Mouse (Mus musculus) intestine, embryonic 14.5 days (tissue): Measurements from ENCODE around the gene Clec12b. TPM values are rescaled to one million over a fixed set of nuclear protein-coding genes. Genes with fewer than 3 reads are reported as not detected.
"Not testable (repeated sequence)": the region's sequence is repeated elsewhere in the genome, so short reads cannot be mapped to it uniquely, and the experiment has no call there.

Source experiments
- ATAC-seq: fragments of 200-750 bp; cut with Nextera tagmentation; replicated peaks from 2 replicates; pipeline ENCODE4 v1.8.0; 2017; ENCODE audit warnings: low read depth, moderate number of reproducible peaks, moderate TSS enrichment, moderate library complexity; ENCODE audit not compliant: low FRiP score, low TSS enrichment
- DNase-seq: peaks from one replicate; pipeline ENCODE4 v3.0.0-alpha.2; 2018; ENCODE audit warnings: low spot score
- H3K27ac ChIP-seq: fragments of 300-500 bp; sonication (generic); 2 replicates; pipeline ENCODE4 v1.5.1; 2014; ENCODE audit warnings: low read depth, mild to moderate bottlenecking, control low read depth
- H3K27me3 ChIP-seq: fragments of 300-500 bp; sonication (generic); replicated peaks from 2 replicates; pipeline ENCODE4 v1.6.1; 2014; ENCODE audit warnings: low read length, control low read depth; ENCODE audit not compliant: control insufficient read depth, insufficient read depth
- H3K36me3 ChIP-seq: fragments of 300-500 bp; sonication (generic); 2 replicates; pipeline ENCODE4 v1.6.1; 2014; ENCODE audit warnings: low read length, control low read depth; ENCODE audit not compliant: control insufficient read depth, insufficient read depth
- H3K4me1 ChIP-seq: fragments of 300-500 bp; sonication (generic); replicated peaks from 2 replicates; pipeline ENCODE4 v1.6.1; 2014; ENCODE audit warnings: low read length, control low read depth, mixed read lengths; ENCODE audit not compliant: control insufficient read depth, insufficient read depth
- H3K4me2 ChIP-seq: fragments of 300-500 bp; sonication (generic); 2 replicates; pipeline ENCODE4 v1.6.1; 2014; ENCODE audit warnings: low read length
- H3K4me3 ChIP-seq: fragments of 300-500 bp; sonication (generic); 2 replicates; pipeline ENCODE4 v1.5.1; 2014; ENCODE audit warnings: low read depth, low read length, control low read depth, mixed read lengths
- H3K9ac ChIP-seq: fragments of 300-500 bp; sonication (generic); 2 replicates; pipeline ENCODE4 v1.6.1; 2014; ENCODE audit warnings: mild to moderate bottlenecking, low read length
- H3K9me3 ChIP-seq: fragments of 300-500 bp; sonication (generic); 2 replicates; pipeline ENCODE4 v1.6.1; 2016; ENCODE audit warnings: low read length, control low read depth; ENCODE audit not compliant: control insufficient read depth
- WGBS: fragments of 180-500 bp; shearing (Covaris S2); extraction: QIAGEN DNeasy Blood & Tissue Kit; methylation state at CpG from one replicate; pipeline ENCODE4 v1.1.7; 2014; 5-methylcytosine and 5-hydroxymethylcytosine counted together
- polyA plus RNA-seq: library from polyadenylated mRNA; unstranded; fragments of >200 nt; fragmentation: Nextera tagmentation; extraction: Ambion mirVana; gene quantifications from 2 replicates; pipeline ENCODE4 v1.2.1, GENCODE M21; 2014

Clec12b gene
- polyA plus RNA-seq, 1 experiment from 2014 or later, result not detected

DNA sequence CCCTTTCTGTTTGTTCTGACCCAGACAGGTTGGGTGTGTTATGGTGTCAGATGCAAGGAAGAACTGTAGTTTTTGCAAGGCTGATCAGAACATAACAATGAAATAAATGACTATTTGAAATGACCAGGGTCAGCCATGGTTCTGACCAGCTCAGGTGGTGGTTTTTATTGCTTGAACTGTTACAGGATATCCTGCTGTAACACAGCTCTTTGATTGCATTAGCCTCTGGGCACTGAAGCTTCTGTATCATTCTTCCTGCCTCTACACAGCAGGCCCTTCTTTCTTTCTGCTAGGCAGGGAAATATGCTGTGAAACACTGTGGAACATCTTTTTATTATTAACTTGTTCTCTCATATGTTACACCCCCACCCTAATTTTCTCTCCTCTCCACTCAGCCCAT, 29.2 kb downstream of the Clec12b start:
- Histone ChIP-seq H3K36me3 (no peaks in the 10 kb centered on the region), H3K9me3 (no peaks in the 10 kb centered on the region), H3K4me1 (no peaks in the 10 kb centered on the region), H3K27ac (no peak overlapping the region), H3K4me2 (no peak overlapping the region), H3K9ac (no peak overlapping the region), H3K27me3 (no peaks in the 10 kb centered on the region), H3K4me3 (no peak overlapping the region)
- ATAC-seq (no peak), DNase-seq (no peak)

DNA sequence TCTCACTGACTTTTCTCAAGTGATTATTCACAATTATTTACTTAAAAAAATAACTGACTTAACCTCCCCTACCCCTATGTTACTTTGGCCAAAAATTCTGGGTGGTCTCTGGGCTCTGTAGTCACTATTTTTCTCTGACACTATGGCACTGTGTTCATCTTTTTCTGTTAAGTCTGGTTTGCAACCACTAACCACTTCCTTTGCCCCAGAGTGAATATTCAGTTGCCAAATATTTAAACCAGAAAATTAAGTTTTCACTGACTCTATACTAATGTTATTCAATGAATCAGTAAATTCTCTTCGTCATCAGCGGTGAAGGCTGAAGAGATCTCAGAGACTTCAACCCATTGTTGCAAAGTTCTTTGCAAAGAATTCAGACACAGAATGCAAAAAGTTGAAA, 29.9 kb downstream of the Clec12b start:
- H3K4me3 ChIP-seq, result no peak overlapping the region
- no peak overlapping the region for H3K4me2 ChIP-seq
- no peaks in the 10 kb centered on the region for H3K27me3 ChIP-seq
- WGBS, result 97% methylated on average over 2 of the region's 2 CpGs
- no peaks in the 10 kb centered on the region for H3K4me1 ChIP-seq
- DNase-seq, result no peak
- no peak overlapping the region for H3K9ac ChIP-seq
- no peak for ATAC-seq
- no peak overlapping the region for H3K27ac ChIP-seq
- H3K9me3 ChIP-seq, result no peaks in the 10 kb centered on the region
- H3K36me3 ChIP-seq, result no peaks in the 10 kb centered on the region

DNA sequence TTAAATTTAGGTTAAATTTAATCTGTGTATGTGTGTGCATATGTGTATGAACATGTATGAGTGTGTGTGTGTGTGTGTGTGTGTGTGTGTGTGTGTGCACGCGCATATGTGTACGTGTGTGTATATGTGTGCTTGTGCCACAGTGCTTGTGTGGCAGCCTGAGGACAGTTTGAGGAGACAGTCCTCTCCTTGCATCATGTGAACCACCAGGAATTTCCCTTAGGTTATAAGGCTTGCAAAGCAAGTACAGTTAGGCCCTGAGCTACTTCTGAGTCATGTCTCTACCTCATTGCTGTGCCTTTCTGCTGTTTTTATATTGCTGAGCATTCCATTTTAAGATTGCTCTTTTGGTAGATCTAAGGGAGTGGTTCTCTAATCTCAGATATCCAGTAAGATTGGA, 34.6 kb downstream of the Clec12b start:
- WGBS, result 93% methylated on average over 3 of the region's 3 CpGs
- no peak overlapping the region for H3K4me3 ChIP-seq
- H3K27ac ChIP-seq, result no peak overlapping the region
- no peak overlapping the region for H3K4me2 ChIP-seq
- no peak overlapping the region for H3K9ac ChIP-seq
- H3K27me3 ChIP-seq, result no peaks in the 10 kb centered on the region
- H3K4me1 ChIP-seq, result no peaks in the 10 kb centered on the region
- no peak for ATAC-seq
- no peaks in the 10 kb centered on the region for H3K36me3 ChIP-seq
- no peak for DNase-seq
- no peaks in the 10 kb centered on the region for H3K9me3 ChIP-seq

DNA sequence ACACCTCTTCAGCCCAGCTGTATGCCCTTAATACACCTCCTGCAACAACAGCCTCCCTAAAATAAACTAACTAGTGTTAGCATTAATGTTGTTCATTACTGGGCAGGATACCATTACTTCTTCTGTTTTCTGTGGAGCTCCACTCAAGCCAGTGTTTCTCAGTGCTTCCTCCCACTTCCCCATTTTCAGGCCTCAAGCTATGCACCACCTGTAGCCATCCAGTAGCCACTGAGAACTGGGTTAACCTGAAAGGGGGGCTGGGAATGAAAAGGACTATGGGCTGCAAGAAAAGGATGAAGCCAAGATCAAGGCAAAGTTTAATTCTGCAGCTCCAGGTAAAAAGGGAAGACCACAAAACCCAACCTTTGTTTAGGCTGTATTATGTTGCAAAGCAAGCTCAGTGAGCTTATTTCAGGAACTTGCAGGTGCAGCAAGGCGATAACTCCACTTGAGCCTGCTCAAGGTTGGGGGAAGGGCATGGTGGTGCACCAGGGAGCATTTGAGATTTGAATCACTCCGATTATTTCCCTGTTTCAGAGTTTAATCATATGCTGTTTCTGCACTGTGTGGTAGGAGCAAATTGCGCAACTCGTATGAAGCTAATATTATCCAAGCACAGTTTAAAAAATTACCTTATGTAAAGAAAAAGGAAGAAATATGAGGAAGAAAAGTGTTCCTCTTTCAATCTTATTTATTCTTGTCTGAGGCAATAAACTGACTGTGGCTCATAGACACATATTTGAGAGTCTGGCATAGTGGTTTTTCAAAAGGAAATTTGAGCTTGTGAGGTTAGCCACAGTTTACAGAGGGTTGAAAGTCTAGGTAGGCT, 35.9 kb downstream of the Clec12b start:
- no peak for ATAC-seq
- Histone ChIP-seq H3K4me2 (no peak overlapping the region), H3K4me1 (no peaks in the 10 kb centered on the region), H3K36me3 (no peaks in the 10 kb centered on the region), H3K27me3 (no peaks in the 10 kb centered on the region), H3K27ac (no peak overlapping the region), H3K9ac (no peak overlapping the region), H3K9me3 (no peaks in the 10 kb centered on the region), H3K4me3 (no peak overlapping the region)
- 62% methylated on average over 4 of the region's 4 CpGs for WGBS
- no peak for DNase-seq

DNA sequence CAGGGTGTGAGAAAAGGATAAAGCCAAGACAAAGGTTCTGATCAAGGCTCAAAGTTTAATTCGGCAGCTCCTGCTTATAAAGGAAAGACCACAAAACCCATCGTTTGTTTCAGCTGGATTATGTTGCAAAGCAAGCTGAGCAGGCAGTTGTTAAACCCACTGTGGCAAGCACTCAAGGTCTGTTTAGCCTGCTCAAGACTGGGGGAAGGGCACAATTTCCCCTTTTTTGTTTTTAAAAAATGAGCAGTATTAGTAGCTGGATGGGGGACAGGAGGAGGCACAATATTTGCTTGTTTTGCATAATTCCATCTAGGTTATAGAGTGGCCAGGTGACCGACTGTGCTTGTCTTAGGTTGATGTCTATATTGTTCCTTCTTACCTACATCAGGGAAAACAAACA, 41.3 kb downstream of the Clec12b start:
- 74% methylated on average over 3 of the region's 3 CpGs for WGBS
- H3K9me3 ChIP-seq, result no peaks in the 10 kb centered on the region
- no peak overlapping the region for H3K9ac ChIP-seq
- no peaks in the 10 kb centered on the region for H3K27me3 ChIP-seq
- no peak overlapping the region for H3K4me3 ChIP-seq
- H3K4me1 ChIP-seq, result no peaks in the 10 kb centered on the region
- no peak overlapping the region for H3K27ac ChIP-seq
- no peak for DNase-seq
- no peaks in the 10 kb centered on the region for H3K36me3 ChIP-seq
- no peak for ATAC-seq
- H3K4me2 ChIP-seq, result no peak overlapping the region

DNA sequence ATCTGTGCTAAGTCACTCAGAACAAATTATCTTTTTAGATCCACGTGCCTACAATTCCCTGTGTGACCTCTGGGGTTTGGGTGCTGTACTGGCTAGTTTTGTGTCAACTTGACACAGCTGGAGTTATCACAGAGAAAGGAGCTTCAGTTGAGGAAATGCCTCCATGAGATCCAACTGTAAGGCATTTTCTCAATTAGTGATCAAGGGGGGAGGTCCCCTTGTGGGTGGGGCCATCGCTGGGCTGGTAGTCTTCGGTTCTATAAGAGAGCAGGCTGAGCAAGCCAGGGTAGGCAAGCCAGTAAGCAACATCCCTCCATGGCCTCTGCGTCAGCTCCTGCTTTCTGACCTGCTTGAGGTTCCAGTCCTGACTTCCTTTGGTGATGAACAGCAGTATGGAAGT, 43.3 kb downstream of the Clec12b start, which contains the start of gene Clec12a:
TSS of gene Clec12a (plus strand) at position 301 of the 400 bp plus-strand sequence.
- H3K4me3 ChIP-seq, result not testable (repeated sequence)

DNA sequence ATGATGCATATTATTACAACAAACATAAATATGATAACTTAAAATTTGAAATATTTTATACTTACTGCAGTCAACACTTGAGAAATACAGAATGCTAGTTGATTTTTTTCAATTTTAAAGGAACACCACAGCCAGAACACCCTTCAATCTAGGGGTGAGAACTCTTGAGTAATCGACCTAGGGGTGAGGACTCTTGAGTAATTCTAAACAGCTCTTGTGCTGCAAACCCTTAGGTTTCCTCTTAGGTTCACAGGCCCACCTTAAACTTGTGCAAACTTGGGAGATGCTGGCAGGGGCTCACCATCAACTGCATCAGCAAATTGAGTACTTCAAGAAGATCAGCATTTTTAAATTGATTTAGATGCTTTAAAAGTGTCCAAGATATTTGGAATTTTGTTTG, 47.9 kb downstream of the Clec12b start:
- H3K27me3 ChIP-seq, result no peaks in the 10 kb centered on the region
- no peak overlapping the region for H3K27ac ChIP-seq
- 58% methylated on average over 1 of the region's 1 CpGs for WGBS
- no peak overlapping the region for H3K4me2 ChIP-seq
- no peak overlapping the region for H3K4me3 ChIP-seq
- no peak for ATAC-seq
- no peak for DNase-seq
- no peaks in the 10 kb centered on the region for H3K4me1 ChIP-seq
- no peaks in the 10 kb centered on the region for H3K36me3 ChIP-seq
- H3K9me3 ChIP-seq, result no peaks in the 10 kb centered on the region
- no peak overlapping the region for H3K9ac ChIP-seq

More for the DNA sequence above, 43.3 kb downstream of the Clec12b start, which contains the start of gene Clec12a:
- not testable (repeated sequence) for H3K9ac ChIP-seq, H3K9me3 ChIP-seq, H3K36me3 ChIP-seq, H3K27me3 ChIP-seq, H3K4me2 ChIP-seq, DNase-seq, ATAC-seq, H3K4me1 ChIP-seq, H3K27ac ChIP-seq
- WGBS, result 79% methylated on average over 4 of the region's 4 CpGs

DNA sequence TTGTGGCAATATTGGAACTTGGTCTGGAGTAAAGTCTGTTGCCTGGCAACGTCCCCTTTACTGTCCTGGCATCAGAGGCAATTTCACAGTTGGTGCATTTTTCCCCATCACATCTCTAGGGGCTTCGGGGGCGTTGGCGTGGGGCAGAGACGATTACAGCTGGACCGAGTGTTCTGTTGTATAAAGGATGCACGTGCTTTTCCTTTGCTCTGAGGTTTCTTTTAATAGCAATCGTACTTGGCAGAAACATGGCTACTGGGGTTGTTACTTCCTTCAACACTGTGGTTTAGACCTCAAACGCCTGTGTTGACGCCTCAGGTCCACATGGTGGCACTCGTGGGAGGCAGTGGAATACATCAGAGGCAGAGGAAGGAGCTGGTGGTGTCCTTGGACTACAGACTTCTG, 52.0 kb downstream of the Clec12b start:
- Histone ChIP-seq H3K36me3 (no peaks in the 10 kb centered on the region), H3K9ac (no peak overlapping the region), H3K27ac (no peak overlapping the region), H3K4me1 (no peaks in the 10 kb centered on the region), H3K4me2 (no peak overlapping the region), H3K9me3 (no peaks in the 10 kb centered on the region), H3K27me3 (no peaks in the 10 kb centered on the region), H3K4me3 (no peak overlapping the region)
- 31% methylated on average over 11 of the region's 11 CpGs for WGBS
- ATAC-seq (peak; percentile 81), DNase-seq (peak; percentile 56)

DNA sequence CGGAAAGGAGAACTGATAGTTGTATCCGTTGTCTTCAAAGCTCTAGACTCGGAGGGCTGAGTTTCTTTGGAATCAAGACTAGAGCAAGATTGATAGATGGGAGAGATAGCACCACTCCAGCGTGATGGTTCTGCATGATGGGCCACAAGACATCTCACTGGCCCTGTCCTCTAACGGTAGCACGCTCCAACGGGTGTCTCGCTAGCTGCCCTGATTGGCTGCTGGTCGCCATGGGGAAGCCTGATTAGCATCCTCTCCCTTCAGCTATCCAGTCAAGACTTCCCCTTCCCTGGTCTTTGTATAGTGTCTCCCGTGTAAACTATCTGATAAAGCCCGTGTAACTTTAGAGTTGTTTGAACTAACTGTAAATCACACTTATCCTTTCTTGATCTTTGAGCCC, 54.1 kb downstream of the Clec12b start, which contains the start of gene 4922502D21Rik:
TSS of gene 4922502D21Rik (minus strand) at position 187 of the 400 bp plus-strand sequence.
- Histone ChIP-seq H3K36me3 (no peaks in the 10 kb centered on the region), H3K4me2 (no peak within 1 kb of the TSS), H3K4me1 (no peaks in the 10 kb centered on the region), H3K9ac (no peak within 1 kb of the TSS), H3K9me3 (no peaks in the 10 kb centered on the region), H3K27me3 (no peaks in the 10 kb centered on the region), H3K27ac (no peak within 1 kb of the TSS), H3K4me3 (no peak within 1 kb of the TSS)
- no peak for DNase-seq
- WGBS, result 46% methylated on average over 11 of the region's 11 CpGs
- no peak for ATAC-seq
